Mouse (Mus musculus) Patski (cell line): ENCODE results near the gene Btnl2. TPM values are rescaled to one million over a fixed set of nuclear protein-coding genes. Genes with fewer than 3 reads are reported as not detected.

Experiments used
- ATAC-seq: fragments of 100-300 bp; one replicate; pipeline ENCODE4 v1.8.0; 2021
- CTCF ChIA-PET: fragments of 350-600 bp; sonication (Branson Sonifier 250); formaldehyde crosslinking; loops from one replicate; lab custom pipeline; 2022; ENCODE audit warnings: inconsistent platforms; lab: Charles Lee
- POLR2A ChIA-PET: fragments of 350-600 bp; sonication (Branson Sonifier 250); formaldehyde crosslinking; loops from one replicate; lab custom pipeline; 2022; ENCODE audit warnings: antibody characterized with exemption, inconsistent platforms; lab: Charles Lee
- DNase-seq: peaks from one replicate; pipeline ENCODE4 v3.0.0-alpha.2; 2011; ENCODE audit warnings: low read depth, low spot score
- H3K27me3 ChIP-seq: fragments of 371-371 bp; one replicate; pipeline ENCODE4 v1.5.1; 2021
- CTCF ChIP-seq: fragments of 100-300 bp; IDR thresholded peaks from one replicate; pipeline ENCODE4 v1.5.1; 2021
- in situ Hi-C: fragments of 300-500 bp; cut with MboI; formaldehyde crosslinking; loops from 3 replicates; pipeline ENCODE4 v1.11.1; 2018; ENCODE audit warnings: low pct_unique_long_range_greater_than_20kb, mixed read lengths
- polyA plus RNA-seq: library from polyadenylated mRNA; unstranded; gene quantifications from one replicate; pipeline ENCODE4 v1.2.3, GENCODE M21; 2021

Btnl2 gene
- polyA plus RNA-seq, 1 experiment from 2014 or later, result not detected

DNA sequence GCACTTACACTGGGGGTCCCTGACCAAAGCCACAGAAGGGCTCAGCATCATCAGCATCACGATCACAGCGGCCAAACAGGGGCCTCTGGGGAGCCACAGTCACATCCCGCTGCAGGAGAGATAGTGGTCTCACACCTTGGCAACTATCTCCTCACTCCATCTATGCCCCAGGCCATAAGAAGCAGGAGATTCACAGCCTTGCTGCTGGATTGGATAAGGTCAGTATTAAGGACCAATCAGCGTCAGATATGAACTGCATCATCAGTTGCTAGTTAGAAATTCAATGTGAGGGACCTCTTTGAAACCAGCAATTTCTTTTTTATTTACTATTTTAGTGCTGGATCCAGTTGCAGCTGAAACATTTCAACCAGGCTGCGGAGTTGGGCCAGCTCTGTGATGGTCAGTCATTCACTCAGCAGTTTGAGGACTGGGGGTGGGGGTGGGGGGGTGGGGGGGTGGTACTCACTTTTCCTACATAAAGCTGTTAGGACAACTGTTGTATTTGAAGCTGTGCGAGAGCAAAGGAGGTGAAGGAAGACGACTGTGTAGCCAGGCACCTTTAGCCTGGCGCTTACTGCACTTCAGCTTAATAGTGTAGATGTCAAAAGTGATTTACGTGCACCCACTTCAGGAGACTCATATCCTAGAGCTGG is 43.6 kb downstream of the Btnl2 start:
- no peak for TF ChIP-seq CTCF
- DNase-seq (no peak), ATAC-seq (no peak)
- in situ Hi-C loops, result no loop called here
- peaks cover 63% of the 10 kb centered on the region for H3K27me3 ChIP-seq
- CTCF ChIA-PET, result interaction anchor here (0.9 kb wide), 1 partner anchor 20 kb away, joined by 3 read pairs; no protein-coding TSS in a partner anchor
- POLR2A ChIA-PET, result no interaction called here

GRCm38 (mm10) chr17:34398711-34399393 is 44.2 kb downstream of the Btnl2 start, which contains the start of gene BC051142:
Gene BC051142 (plus strand): TSS chr17:34398820.
- ATAC-seq (no peak), DNase-seq (no peak)
- in situ Hi-C loops, result no loop called here
- CTCF ChIA-PET, result interaction anchor here (0.9 to 1.5 kb wide), 2 partner anchors 13 to 20 kb away, joined by 3 to 5 read pairs; no protein-coding TSS in a partner anchor
- POLR2A ChIA-PET, result no interaction called here
- TF ChIP-seq CTCF, result no peak
- H3K27me3 ChIP-seq, result peaks cover 63% of the 10 kb centered on the region

GRCm38 (mm10) chr17:34399394-34399715 is 44.7 kb downstream of the Btnl2 start:
- CTCF ChIA-PET, result interaction anchor here (1.5 kb wide), 1 partner anchor 12 kb away, joined by 5 read pairs; no protein-coding TSS in a partner anchor
- ATAC-seq (no peak), DNase-seq (no peak)
- TF ChIP-seq CTCF, result no peak
- POLR2A ChIA-PET, result no interaction called here
- in situ Hi-C loops, result no loop called here
- H3K27me3 ChIP-seq, result peaks cover 59% of the 10 kb centered on the region

GRCm38 (mm10) chr17:34411117-34411516 is 56.5 kb downstream of the Btnl2 start:
- DNase-seq (no peak), ATAC-seq (no peak)
- H3K27me3 ChIP-seq, result peaks cover 65% of the 10 kb centered on the region
- ChIA-PET POLR2A (no interaction called here), CTCF (interaction anchor here (1.2 to 1.8 kb wide), 5 partner anchors 12 to 160 kb away, joined by 3 to 5 read pairs (median 4); no protein-coding TSS in a partner anchor)
- peak; percentile 84 for TF ChIP-seq CTCF
- in situ Hi-C loops, result no loop called here

Other genes with a start within 250 kb of the Btnl2 start
- 17.1 TPM for gene H2-DMa, start 235.3 kb upstream of the Btnl2 start, polyA plus RNA-seq
- 239 TPM for gene Brd2, start 232.2 kb upstream of the Btnl2 start, polyA plus RNA-seq
- gene H2-DMb2, start 211.5 kb upstream of the Btnl2 start, polyA plus RNA-seq, result 8.2 TPM
- 36.6 TPM for gene H2-DMb1, start 201.8 kb upstream of the Btnl2 start, polyA plus RNA-seq
- 7.0 TPM for gene Tap1, start 167.3 kb upstream of the Btnl2 start, polyA plus RNA-seq
- 1.3 TPM for gene Psmb9, start 167.1 kb upstream of the Btnl2 start, polyA plus RNA-seq
- 18.7 TPM for gene Psmb8, start 157.1 kb upstream of the Btnl2 start, polyA plus RNA-seq
- gene Tap2, start 151.3 kb upstream of the Btnl2 start, polyA plus RNA-seq, result 38.2 TPM
- not detected for gene H2-Ob, start 115.9 kb upstream of the Btnl2 start, polyA plus RNA-seq
- 0.09 TPM for gene H2-Ab1, start 97.1 kb upstream of the Btnl2 start, polyA plus RNA-seq
- not detected for gene H2-Aa, start 67.0 kb upstream of the Btnl2 start, polyA plus RNA-seq
- 0.32 TPM for gene H2-Eb1, start 49.0 kb upstream of the Btnl2 start, polyA plus RNA-seq
- not detected for gene H2-Eb2, start 29.2 kb upstream of the Btnl2 start, polyA plus RNA-seq
- not detected for gene Btnl1, start 22.3 kb downstream of the Btnl2 start, polyA plus RNA-seq
- not detected for gene BC051142, start 44.0 kb downstream of the Btnl2 start, polyA plus RNA-seq
- not detected for gene Btnl4, start 122.5 kb downstream of the Btnl2 start, polyA plus RNA-seq
- not detected for gene Btnl6, start 162.5 kb downstream of the Btnl2 start, polyA plus RNA-seq
- 0.87 TPM for gene Notch4, start 209.4 kb downstream of the Btnl2 start, polyA plus RNA-seq
- 0.35 TPM for gene Gpsm3, start 235.0 kb downstream of the Btnl2 start, polyA plus RNA-seq
- gene Pbx2, start 236.4 kb downstream of the Btnl2 start, polyA plus RNA-seq, result 59.7 TPM
- 1.2 TPM for gene Ager, start 243.0 kb downstream of the Btnl2 start, polyA plus RNA-seq
- 69.1 TPM for gene Rnf5, start 248.9 kb downstream of the Btnl2 start, polyA plus RNA-seq
- 128 TPM for gene Agpat1, start 249.4 kb downstream of the Btnl2 start, polyA plus RNA-seq